Mouse (Mus musculus) embryonic facial prominence, embryonic 14.5 days (tissue): ENCODE measurements around the gene Cyp2d22. TPM values are rescaled to one million over a fixed set of nuclear protein-coding genes. Genes with fewer than 3 reads are reported as not detected.
"Not testable (repeated sequence)": the region's sequence is repeated elsewhere in the genome, so short reads cannot be mapped to it uniquely, and the experiment has no call there.

Source experiments
- ATAC-seq: fragments of 200-750 bp; cut with Nextera tagmentation; 2 replicates; pipeline ENCODE4 v1.8.0; 2017; ENCODE audit warnings: low read depth, moderate number of reproducible peaks, moderate TSS enrichment
- DNase-seq: peaks from one replicate; pipeline ENCODE4 v3.0.0-alpha.2; 2015; ENCODE audit warnings: low spot score
- H3K27ac ChIP-seq: fragments of 300-500 bp; sonication (generic); replicated peaks from 2 replicates; pipeline ENCODE4 v1.5.1; 2014; ENCODE audit warnings: low read depth, mild to moderate bottlenecking, low read length, moderate library complexity
- H3K27me3 ChIP-seq: fragments of 300-500 bp; sonication (generic); replicated peaks from 2 replicates; pipeline ENCODE4 v1.6.1; 2014; ENCODE audit warnings: low read length; ENCODE audit not compliant: control insufficient read depth, insufficient read depth
- H3K36me3 ChIP-seq: fragments of 300-500 bp; sonication (generic); 2 replicates; pipeline ENCODE4 v1.6.1; 2014; ENCODE audit warnings: low read length, mixed read lengths; ENCODE audit not compliant: control insufficient read depth, insufficient read depth
- H3K4me1 ChIP-seq: fragments of 300-500 bp; sonication (generic); 2 replicates; pipeline ENCODE4 v1.6.1; 2014; ENCODE audit warnings: antibody characterized with exemption, low read length; ENCODE audit not compliant: control insufficient read depth, insufficient read depth
- H3K4me2 ChIP-seq: fragments of 300-500 bp; sonication (generic); 2 replicates; pipeline ENCODE4 v1.6.1; 2014; ENCODE audit warnings: low read depth, mild to moderate bottlenecking, low read length, moderate library complexity, mixed read lengths
- H3K4me3 ChIP-seq: fragments of 300-500 bp; sonication (generic); 2 replicates; pipeline ENCODE4 v1.5.1; 2014; ENCODE audit warnings: low read depth, mild to moderate bottlenecking, low read length
- H3K9ac ChIP-seq: fragments of 300-500 bp; sonication (generic); 2 replicates; pipeline ENCODE4 v1.6.1; 2014; ENCODE audit warnings: low read depth, mild to moderate bottlenecking, low read length, moderate library complexity, mixed read lengths
- H3K9me3 ChIP-seq: fragments of 300-500 bp; sonication (generic); 2 replicates; pipeline ENCODE4 v1.6.1; 2016; ENCODE audit warnings: low read length; ENCODE audit not compliant: control insufficient read depth
- WGBS: fragments of 180-500 bp; shearing (Covaris S2); extraction: QIAGEN DNeasy Blood & Tissue Kit; methylation state at CpG from one replicate; pipeline ENCODE4 v1.1.7; 2014; 5-methylcytosine and 5-hydroxymethylcytosine counted together
- polyA plus RNA-seq: library from polyadenylated mRNA; unstranded; fragments of >200 nt; fragmentation: Nextera tagmentation; extraction: Ambion mirVana; gene quantifications from 2 replicates; pipeline ENCODE4 v1.2.1, GENCODE M21; 2014

Gene Cyp2d22
- polyA plus RNA-seq, 1 experiment from 2014 or later, result 5.6 TPM

DNA sequence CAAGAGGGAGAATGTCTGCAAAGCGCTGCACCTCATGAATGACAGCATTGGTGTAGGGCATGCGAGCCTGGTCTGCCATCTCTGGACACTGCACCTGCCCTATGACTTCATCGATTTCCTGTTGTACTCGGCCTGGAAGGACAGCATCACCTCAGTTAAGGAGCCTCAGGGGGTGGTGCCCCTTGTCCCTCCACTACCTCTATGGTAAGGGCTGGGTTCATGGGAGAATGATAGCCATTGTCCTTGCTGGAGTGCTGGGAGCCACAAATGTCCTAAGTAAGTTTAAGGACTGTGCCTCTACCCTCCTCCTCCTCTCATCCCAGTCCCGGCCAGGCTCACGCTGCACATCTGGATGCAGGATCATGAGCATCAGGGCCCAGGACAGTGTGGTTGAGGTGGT, 7.6 kb downstream of the Cyp2d22 start:
- WGBS, result 89% methylated on average over 6 of the region's 6 CpGs
- no peak overlapping the region for H3K4me3 ChIP-seq
- H3K27ac ChIP-seq, result no peak overlapping the region
- DNase-seq (no peak), ATAC-seq (no peak)
- H3K36me3 ChIP-seq, result no peaks in the 10 kb centered on the region
- peaks cover 8% of the 10 kb centered on the region; the same call in 1 of the 2 replicates for H3K4me1 ChIP-seq
- H3K27me3 ChIP-seq, result no peaks in the 10 kb centered on the region
- H3K4me2 ChIP-seq, result no peak overlapping the region
- no peak overlapping the region for H3K9ac ChIP-seq
- no peaks in the 10 kb centered on the region for H3K9me3 ChIP-seq

- H3K4me3 ChIP-seq, result no peak overlapping the region
- DNase-seq (no peak), ATAC-seq (no peak)
- H3K27me3 ChIP-seq, result no peaks in the 10 kb centered on the region
- WGBS, result 85% methylated on average over 1 of the region's 1 CpGs
- H3K9ac ChIP-seq, result no peak overlapping the region
- H3K36me3 ChIP-seq, result no peaks in the 10 kb centered on the region
- H3K27ac ChIP-seq, result no peak overlapping the region
- H3K4me2 ChIP-seq, result no peak overlapping the region
- no peaks in the 10 kb centered on the region for H3K9me3 ChIP-seq
- no peaks in the 10 kb centered on the region for H3K4me1 ChIP-seq
Measured at GRCm38 (mm10) chr15:82368851-82369250, 11.2 kb downstream of the Cyp2d22 start.

DNA sequence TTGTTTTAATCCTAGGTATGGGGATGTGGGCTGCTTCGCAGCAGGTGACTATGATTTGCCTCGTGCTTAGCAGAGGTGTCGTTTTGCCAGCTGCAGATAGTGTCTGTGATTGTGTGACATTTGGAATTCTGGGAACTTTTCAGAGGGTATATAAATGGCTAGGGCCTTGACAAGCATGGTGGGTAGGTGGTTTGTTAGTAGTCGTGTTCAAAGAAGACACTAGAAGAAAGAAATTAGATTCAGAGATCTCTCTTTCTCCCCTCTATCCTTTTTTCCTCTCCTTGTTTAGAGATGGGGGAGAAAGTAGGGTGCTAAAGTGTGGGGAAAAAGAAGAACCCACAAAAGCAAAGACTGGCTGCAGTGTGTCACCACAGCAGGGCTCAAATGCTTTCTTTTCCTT, 11.9 kb downstream of the Cyp2d22 start:
- 89% methylated on average over 4 of the region's 4 CpGs for WGBS

DNA sequence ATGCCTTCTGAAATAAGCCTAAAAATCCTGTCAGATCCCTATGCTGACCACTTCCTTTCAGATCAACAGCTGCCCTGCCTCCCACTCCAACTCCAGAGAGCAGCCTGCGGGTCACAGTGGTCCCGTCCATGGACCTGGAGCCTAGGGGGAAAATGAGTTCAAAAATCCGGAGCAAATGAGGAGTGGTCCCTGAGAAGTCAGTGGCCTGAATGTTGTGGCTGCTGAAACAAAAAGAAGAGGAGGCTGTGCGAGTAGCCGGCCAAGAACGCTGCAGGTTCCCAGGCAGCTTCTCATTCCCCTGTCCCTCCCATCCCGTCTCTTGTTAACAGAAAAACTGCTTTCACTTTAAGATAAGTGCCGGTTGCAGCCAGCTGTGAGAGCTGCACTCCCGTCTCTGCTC, 15.5 kb downstream of the Cyp2d22 start:
- 16% methylated on average over 6 of the region's 9 CpGs for WGBS
- not testable (repeated sequence) for DNase-seq, H3K36me3 ChIP-seq, H3K27me3 ChIP-seq, H3K4me3 ChIP-seq, ATAC-seq, H3K9me3 ChIP-seq, H3K4me1 ChIP-seq, H3K4me2 ChIP-seq, H3K27ac ChIP-seq, H3K9ac ChIP-seq

More for the DNA sequence above, 11.9 kb downstream of the Cyp2d22 start:
- Histone ChIP-seq H3K4me3 (no peak overlapping the region), H3K9me3 (no peaks in the 10 kb centered on the region), H3K9ac (no peak overlapping the region), H3K4me1 (no peaks in the 10 kb centered on the region), H3K27ac (no peak overlapping the region), H3K36me3 (no peaks in the 10 kb centered on the region), H3K4me2 (no peak overlapping the region), H3K27me3 (no peaks in the 10 kb centered on the region)
- no peak for DNase-seq
- ATAC-seq, result no peak

DNA sequence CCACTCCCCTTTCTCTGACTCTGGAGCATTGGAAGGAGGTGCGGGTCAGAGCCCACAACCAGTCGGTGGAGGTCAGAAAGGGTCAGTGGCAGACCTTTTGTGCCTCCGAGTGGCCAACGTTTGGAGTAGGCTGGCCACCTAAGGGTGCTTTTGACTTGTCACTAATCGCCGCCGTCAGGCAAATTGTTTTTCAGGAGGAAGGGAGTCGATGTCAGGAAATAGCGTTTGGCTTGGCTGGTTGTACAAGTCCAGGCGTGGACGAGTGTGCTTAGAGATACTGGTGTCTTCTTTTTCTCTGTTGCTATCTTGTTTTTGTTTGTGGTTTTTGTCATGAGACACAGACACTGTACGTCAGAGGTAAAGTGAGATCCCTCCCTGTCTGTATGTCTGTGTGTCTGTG, 16.3 kb downstream of the Cyp2d22 start:
- not testable (repeated sequence) for H3K4me2 ChIP-seq, H3K27me3 ChIP-seq, H3K36me3 ChIP-seq, ATAC-seq, H3K27ac ChIP-seq, H3K9me3 ChIP-seq, H3K4me3 ChIP-seq, DNase-seq, H3K4me1 ChIP-seq, H3K9ac ChIP-seq
- WGBS, result 83% methylated on average over 7 of the region's 12 CpGs

- Histone ChIP-seq H3K4me3 (no peak overlapping the region), H3K9ac (no peak overlapping the region), H3K27me3 (no peaks in the 10 kb centered on the region), H3K9me3 (no peaks in the 10 kb centered on the region), H3K4me1 (no peaks in the 10 kb centered on the region), H3K4me2 (no peak overlapping the region), H3K36me3 (no peaks in the 10 kb centered on the region), H3K27ac (no peak overlapping the region; the same call in 1 of the 2 replicates)
- DNase-seq, result peak; percentile 38
- 88% methylated on average over 3 of the region's 4 CpGs for WGBS
- no peak; the same call in 1 of the 2 replicates for ATAC-seq
Measured at GRCm38 (mm10) chr15:82362234-82362633, 17.8 kb downstream of the Cyp2d22 start.

DNA sequence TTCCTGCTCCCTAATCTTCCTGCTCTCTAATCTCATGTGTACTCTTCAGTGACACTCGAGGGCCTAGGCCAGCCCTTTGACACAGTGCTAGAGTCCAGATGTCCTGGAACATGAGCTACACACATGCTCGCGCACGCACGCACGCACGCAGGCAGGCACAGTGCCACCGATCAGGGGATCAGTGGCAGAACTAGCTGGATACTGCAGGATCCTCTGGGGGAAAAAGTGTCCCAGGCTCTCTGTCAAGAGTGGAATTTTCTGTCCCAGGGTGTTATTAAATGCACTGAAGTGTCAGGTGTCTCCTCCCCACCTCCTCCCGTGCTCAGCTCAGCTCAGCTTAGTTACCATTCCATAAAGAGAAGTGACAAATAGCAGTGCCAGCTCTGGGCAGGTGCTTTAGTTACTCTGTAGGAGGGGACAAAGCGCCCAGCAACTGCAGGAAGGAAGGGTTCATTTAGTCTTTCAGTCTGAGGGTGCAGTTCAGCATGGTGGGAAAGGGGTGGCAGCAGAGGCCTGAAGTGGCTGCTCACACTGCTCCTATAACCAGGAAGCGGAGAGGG, 18.5 kb downstream of the Cyp2d22 start:
- 58% methylated on average over 11 of the region's 11 CpGs for WGBS
- Histone ChIP-seq H3K27me3 (no peaks in the 10 kb centered on the region), H3K4me1 (no peaks in the 10 kb centered on the region), H3K4me2 (no peak overlapping the region), H3K36me3 (no peaks in the 10 kb centered on the region), H3K9me3 (no peaks in the 10 kb centered on the region), H3K27ac (no peak overlapping the region; the same call in 1 of the 2 replicates), H3K9ac (no peak overlapping the region), H3K4me3 (no peak overlapping the region)
- DNase-seq, result peak; percentile 60
- ATAC-seq, result peak; percentile 88

DNA sequence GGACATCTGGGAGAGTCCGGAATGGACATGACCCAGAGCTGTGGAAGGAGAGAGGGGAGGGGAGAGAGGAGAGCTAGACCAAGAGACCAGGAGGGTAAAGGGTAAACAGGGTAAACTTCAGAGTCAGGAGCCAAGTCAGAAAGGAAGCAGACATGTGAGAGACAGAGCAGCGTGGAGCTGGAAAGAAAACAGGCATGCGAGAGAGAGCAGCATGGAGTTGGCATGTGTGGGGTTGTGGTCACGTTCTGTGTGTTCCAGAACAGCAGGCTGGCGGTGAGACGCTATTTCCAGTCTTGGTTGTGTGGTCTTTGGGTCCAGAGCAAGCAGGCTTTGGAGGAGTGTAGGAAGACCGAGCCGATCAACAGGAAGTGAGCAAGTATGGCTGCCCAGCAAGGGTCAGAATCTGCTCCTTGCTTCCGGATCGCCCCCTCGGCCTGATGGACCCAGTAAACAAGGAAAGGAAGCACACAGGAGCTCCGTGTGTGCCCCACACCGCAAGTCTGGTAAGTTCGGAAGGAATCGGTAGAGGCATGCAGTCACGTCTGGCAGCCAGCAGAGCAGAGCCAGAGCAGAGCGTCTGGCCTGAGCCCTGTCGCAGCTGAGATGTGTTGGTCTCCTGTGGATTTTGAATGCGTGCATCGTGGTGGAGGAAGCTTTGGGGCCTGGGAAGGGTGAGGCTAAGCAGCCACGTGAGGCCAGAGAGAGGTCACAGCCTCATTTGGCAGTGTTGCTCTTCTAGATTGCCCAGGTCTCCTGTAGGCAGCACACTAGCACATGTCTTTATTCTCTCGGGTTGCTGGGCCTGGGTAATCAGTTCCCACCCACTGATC, 21.4 kb downstream of the Cyp2d22 start:
- H3K9ac ChIP-seq, result 0 out of 2 replicates have a peak overlapping the region, but pooled peaks have one; percentile 16
- H3K4me3 ChIP-seq, result no peak overlapping the region
- H3K27ac ChIP-seq, result peak overlapping the region; percentile 45; the same call in 1 of the 2 replicates
- H3K36me3 ChIP-seq, result no peaks in the 10 kb centered on the region
- H3K9me3 ChIP-seq, result no peaks in the 10 kb centered on the region
- no peak overlapping the region for H3K4me2 ChIP-seq
- ATAC-seq, result no peak
- H3K27me3 ChIP-seq, result no peaks in the 10 kb centered on the region
- H3K4me1 ChIP-seq, result no peaks in the 10 kb centered on the region
- 57% methylated on average over 22 of the region's 22 CpGs for whole genome bisulfite sequencing
- no peak for DNase-seq
